Mouse (Mus musculus): ENCODE measurements around the gene Fcho1.
A peak's percentile ranks its signal among the peaks of the same experiment; 100 is the strongest.
"Not testable (repeated sequence)": the region's sequence is repeated elsewhere in the genome, so short reads cannot be mapped to it uniquely, and the experiment has no call there.

The Fcho1 gene

GRCm38 (mm10) chr8:71709800-71710446 lies 15.6 kb downstream of the Fcho1 start:
- Histone ChIP-seq H3K36me3 (ENCODE audit: insufficient read depth, low read length) (peaks cover 32% of the 10 kb centered on the region), H3K9me3 (ENCODE audit: low read length) (no peaks in the 10 kb centered on the region), H3K4me3 (replicated peaks; ENCODE audit: low read length) (peak overlapping the region; percentile 71), H3K27me3 (ENCODE audit: insufficient read depth, low read length) (peaks cover 4% of the 10 kb centered on the region), H3K4me1 (replicated peaks; ENCODE audit: low read depth, low read length) (peaks cover 57% of the 10 kb centered on the region)
- TF ChIP-seq NANOG (IDR thresholded peaks at IDR 0.05; ENCODE audit: borderline replicate concordance, low read length) (no peak), POU5F1 (IDR thresholded peaks at IDR 0.05; ENCODE audit: borderline replicate concordance, low read length) (no peak), CTCF (conservative IDR thresholded peaks at IDR 0.05; ENCODE audit: low read length) (peak; percentile 39)

GRCm38 (mm10) chr8:71709134-71709799 lies 16.2 kb downstream of the Fcho1 start:
- Histone ChIP-seq H3K9me3 (ENCODE audit: low read length) (no peaks in the 10 kb centered on the region), H3K27me3 (ENCODE audit: insufficient read depth, low read length) (peaks cover 11% of the 10 kb centered on the region), H3K4me1 (replicated peaks; ENCODE audit: low read depth, low read length) (peaks cover 58% of the 10 kb centered on the region), H3K36me3 (ENCODE audit: insufficient read depth, low read length) (peaks cover 26% of the 10 kb centered on the region), H3K4me3 (replicated peaks; ENCODE audit: low read length) (peak overlapping the region; percentile 71)
- TF ChIP-seq NANOG (IDR thresholded peaks at IDR 0.05; ENCODE audit: borderline replicate concordance, low read length): no peak
- TF ChIP-seq POU5F1 (IDR thresholded peaks at IDR 0.05; ENCODE audit: borderline replicate concordance, low read length): no peak
- no peak for TF ChIP-seq CTCF (conservative IDR thresholded peaks at IDR 0.05; ENCODE audit: low read length)

- TF ChIP-seq POU5F1 (IDR thresholded peaks at IDR 0.05; ENCODE audit: borderline replicate concordance, low read length): no peak
- peak; percentile 89 for TF ChIP-seq CTCF (conservative IDR thresholded peaks at IDR 0.05; ENCODE audit: low read length)
Observed at GRCm38 (mm10) chr8:71707874-71708273, 17.6 kb downstream of the Fcho1 start.

GRCm38 (mm10) chr8:71703400-71703799 lies 22.1 kb downstream of the Fcho1 start:
- H3K36me3 ChIP-seq (ENCODE audit: insufficient read depth, low read length); H3K9me3 ChIP-seq (ENCODE audit: low read length); H3K4me3 ChIP-seq (replicated peaks; ENCODE audit: low read length): not testable (repeated sequence)
- peaks cover 50% of the 10 kb centered on the region for H3K27me3 ChIP-seq (ENCODE audit: insufficient read depth, low read length)
- H3K4me1 ChIP-seq (replicated peaks; ENCODE audit: low read depth, low read length): peaks cover 54% of the 10 kb centered on the region

More at GRCm38 (mm10) chr8:71707874-71708273, 17.6 kb downstream of the Fcho1 start:
- no peaks in the 10 kb centered on the region for H3K9me3 ChIP-seq (ENCODE audit: low read length)
- H3K36me3 ChIP-seq (ENCODE audit: insufficient read depth, low read length): peaks cover 22% of the 10 kb centered on the region
- H3K27me3 ChIP-seq (ENCODE audit: insufficient read depth, low read length): peaks cover 17% of the 10 kb centered on the region
- H3K4me3 ChIP-seq (replicated peaks; ENCODE audit: low read length): no peak overlapping the region
- H3K4me1 ChIP-seq (replicated peaks; ENCODE audit: low read depth, low read length): peaks cover 57% of the 10 kb centered on the region

GRCm38 (mm10) chr8:71702923-71703322 lies 22.6 kb downstream of the Fcho1 start:
- H3K9me3 ChIP-seq (ENCODE audit: low read length): no peaks in the 10 kb centered on the region
- peaks cover 50% of the 10 kb centered on the region for H3K27me3 ChIP-seq (ENCODE audit: insufficient read depth, low read length)
- TF ChIP-seq CTCF (conservative IDR thresholded peaks at IDR 0.05; ENCODE audit: low read length) (no peak), NANOG (IDR thresholded peaks at IDR 0.05; ENCODE audit: borderline replicate concordance, low read length) (no peak), POU5F1 (IDR thresholded peaks at IDR 0.05; ENCODE audit: borderline replicate concordance, low read length) (no peak)
- no peaks in the 10 kb centered on the region for H3K36me3 ChIP-seq (ENCODE audit: insufficient read depth, low read length)
- H3K4me3 ChIP-seq (replicated peaks; ENCODE audit: low read length): no peak overlapping the region
- H3K4me1 ChIP-seq (replicated peaks; ENCODE audit: low read depth, low read length): peaks cover 54% of the 10 kb centered on the region

- H3K36me3 ChIP-seq (ENCODE audit: insufficient read depth, low read length): no peaks in the 10 kb centered on the region
- H3K4me3 ChIP-seq (replicated peaks; ENCODE audit: low read length): no peak overlapping the region
- peaks cover 55% of the 10 kb centered on the region for H3K4me1 ChIP-seq (replicated peaks; ENCODE audit: low read depth, low read length)
- no peaks in the 10 kb centered on the region for H3K9me3 ChIP-seq (ENCODE audit: low read length)
- TF ChIP-seq POU5F1 (IDR thresholded peaks at IDR 0.05; ENCODE audit: borderline replicate concordance, low read length) (no peak), CTCF (conservative IDR thresholded peaks at IDR 0.05; ENCODE audit: low read length) (no peak), NANOG (IDR thresholded peaks at IDR 0.05; ENCODE audit: borderline replicate concordance, low read length) (no peak)
- H3K27me3 ChIP-seq (ENCODE audit: insufficient read depth, low read length): peaks cover 51% of the 10 kb centered on the region
Observed at GRCm38 (mm10) chr8:71702087-71702432, 23.5 kb downstream of the Fcho1 start.

- TF ChIP-seq NANOG (IDR thresholded peaks at IDR 0.05; ENCODE audit: borderline replicate concordance, low read length) (no peak), POU5F1 (IDR thresholded peaks at IDR 0.05; ENCODE audit: borderline replicate concordance, low read length) (no peak), CTCF (conservative IDR thresholded peaks at IDR 0.05; ENCODE audit: low read length) (no peak)
- no peaks in the 10 kb centered on the region for H3K36me3 ChIP-seq (ENCODE audit: insufficient read depth, low read length)
- H3K9me3 ChIP-seq (ENCODE audit: low read length): no peaks in the 10 kb centered on the region
- H3K4me3 ChIP-seq (replicated peaks; ENCODE audit: low read length): peak within 1 kb of the TSS; percentile 51
- peaks cover 55% of the 10 kb centered on the region for H3K27me3 ChIP-seq (ENCODE audit: insufficient read depth, low read length)
- peaks cover 55% of the 10 kb centered on the region for H3K4me1 ChIP-seq (replicated peaks; ENCODE audit: low read depth, low read length)
Observed at GRCm38 (mm10) chr8:71701414-71702086, 24.0 kb downstream of the Fcho1 start, which contains the start of gene B3gnt3. B3gnt3 (minus strand) TSS chr8:71701789.

- peaks cover 56% of the 10 kb centered on the region for H3K27me3 ChIP-seq (ENCODE audit: insufficient read depth, low read length)
- no peak for TF ChIP-seq POU5F1 (IDR thresholded peaks at IDR 0.05; ENCODE audit: borderline replicate concordance, low read length)
- TF ChIP-seq NANOG (IDR thresholded peaks at IDR 0.05; ENCODE audit: borderline replicate concordance, low read length): no peak
- no peak for TF ChIP-seq CTCF (conservative IDR thresholded peaks at IDR 0.05; ENCODE audit: low read length)
- H3K9me3 ChIP-seq (ENCODE audit: low read length): no peaks in the 10 kb centered on the region
- peaks cover 55% of the 10 kb centered on the region for H3K4me1 ChIP-seq (replicated peaks; ENCODE audit: low read depth, low read length)
- H3K36me3 ChIP-seq (ENCODE audit: insufficient read depth, low read length): no peaks in the 10 kb centered on the region
- peak overlapping the region; percentile 51 for H3K4me3 ChIP-seq (replicated peaks; ENCODE audit: low read length)
Observed at GRCm38 (mm10) chr8:71700493-71701269, 24.8 kb downstream of the Fcho1 start.
